Mouse (Mus musculus): Measurements from ENCODE around the gene Stxbp5l. TPM values are rescaled to one million over a fixed set of nuclear protein-coding genes. Genes with fewer than 3 reads are reported as not detected.
"Not testable (repeated sequence)": the region's sequence is repeated elsewhere in the genome, so short reads cannot be mapped to it uniquely, and the experiment has no call there.

The Stxbp5l gene
- total RNA-seq (2021): under 1 TPM in 1 of 2 experiments, not detected in 1; 0.16 TPM
- long read RNA-seq, experiment 1: 0 reads
- long read RNA-seq, experiment 2: 0 reads

- DNase-seq: peak; percentile 81
Measured at GRCm38 (mm10) chr16:37384821-37385344, at the start of gene Stxbp5l. Gene Stxbp5l, minus strand, starts transcription at chr16:37384962.

GRCm38 (mm10) chr16:37433418-37434204, 48.8 kb upstream of the Stxbp5l start:
- DNase-seq: no peak

- DNase-seq: no peak
Measured at GRCm38 (mm10) chr16:37425434-37425833, 40.7 kb upstream of the Stxbp5l start.

- peak; percentile 10 for DNase-seq
Measured at GRCm38 (mm10) chr16:37422874-37423273, 38.1 kb upstream of the Stxbp5l start.

- no peak for DNase-seq
Measured at GRCm38 (mm10) chr16:37421851-37422250, 37.1 kb upstream of the Stxbp5l start.

- no peak for DNase-seq
Measured at GRCm38 (mm10) chr16:37420512-37420911, 35.8 kb upstream of the Stxbp5l start.

GRCm38 (mm10) chr16:37405536-37405935, 20.8 kb upstream of the Stxbp5l start:
- DNase-seq: no peak

- DNase-seq: no peak
Measured at GRCm38 (mm10) chr16:37404922-37405321, 20.2 kb upstream of the Stxbp5l start.

GRCm38 (mm10) chr16:37389964-37390363, 5.2 kb upstream of the Stxbp5l start:
- DNase-seq: no peak

GRCm38 (mm10) chr16:37389201-37389905, 4.6 kb upstream of the Stxbp5l start:
- no peak for DNase-seq

GRCm38 (mm10) chr16:37384369-37384768, 393 bp downstream of the Stxbp5l start:
- DNase-seq: peak; percentile 7

GRCm38 (mm10) chr16:37383426-37383825, 1.3 kb downstream of the Stxbp5l start:
- no peak for DNase-seq

GRCm38 (mm10) chr16:37372716-37373115, 12.0 kb downstream of the Stxbp5l start:
- no peak for DNase-seq

GRCm38 (mm10) chr16:37367426-37367825, 17.3 kb downstream of the Stxbp5l start:
- DNase-seq: no peak

- no peak for DNase-seq
Measured at GRCm38 (mm10) chr16:37363958-37364357, 20.8 kb downstream of the Stxbp5l start.

GRCm38 (mm10) chr16:37355621-37356020, 29.1 kb downstream of the Stxbp5l start:
- no peak for DNase-seq

GRCm38 (mm10) chr16:37347092-37347491, 37.7 kb downstream of the Stxbp5l start:
- DNase-seq: no peak

- DNase-seq: no peak
Measured at GRCm38 (mm10) chr16:37344960-37345359, 39.8 kb downstream of the Stxbp5l start.

GRCm38 (mm10) chr16:37341446-37341845, 43.3 kb downstream of the Stxbp5l start:
- DNase-seq: not testable (repeated sequence)

- no peak for DNase-seq
Measured at GRCm38 (mm10) chr16:37338177-37338576, 46.6 kb downstream of the Stxbp5l start.

GRCm38 (mm10) chr16:37337529-37337928, 47.2 kb downstream of the Stxbp5l start:
- DNase-seq: no peak

GRCm38 (mm10) chr16:37304441-37304840, 80.3 kb downstream of the Stxbp5l start:
- DNase-seq: no peak

GRCm38 (mm10) chr16:37292593-37292992, 92.2 kb downstream of the Stxbp5l start:
- no peak for DNase-seq

All from gastrocnemius, postnatal 25 days (tissue).